Mouse (Mus musculus): ENCODE data around the gene Golph3.

DNA sequence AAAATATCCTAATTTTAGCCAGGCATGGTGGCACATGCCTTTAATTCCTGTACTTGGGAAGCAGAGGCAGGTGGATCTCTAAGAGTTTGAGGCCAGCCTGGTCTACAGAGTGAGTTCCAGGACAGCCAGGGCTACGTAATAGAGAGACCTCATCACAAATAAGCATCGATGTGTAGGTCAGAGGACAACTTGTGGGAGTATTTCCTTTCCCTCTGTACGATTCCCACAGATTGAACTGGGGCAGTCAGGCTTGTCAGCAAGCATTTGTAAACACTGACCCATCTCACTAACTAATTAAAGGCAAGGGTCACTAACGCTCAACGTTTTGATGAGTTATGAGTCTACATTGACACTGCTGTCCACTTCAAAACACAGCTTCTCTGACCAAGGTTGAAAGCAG, 6.7 kb upstream of the Golph3 start:
- TF ChIP-seq POLR2A (IDR thresholded peaks at IDR 0.05; ENCODE audit: extremely low read depth, insufficient read depth, low read length), result no peak
- no peak for TF ChIP-seq CTCF (IDR thresholded peaks at IDR 0.05; ENCODE audit: extremely low read depth, insufficient read depth, low read length)

Data from cortical plate, adult 2 months (tissue).